Mouse (Mus musculus) E14TG2a.4 (cell line): ENCODE data around the gene Immp2l.

Source experiments
- H3K27me3 ChIP-seq: 2 replicates; pipeline ENCODE4 v1.6.1; 2014; ENCODE audit warnings: low read length, control low read depth; ENCODE audit not compliant: insufficient read depth
- H3K36me3 ChIP-seq: 2 replicates; pipeline ENCODE4 v1.6.1; 2014; ENCODE audit warnings: low read length, control low read depth; ENCODE audit not compliant: insufficient read depth
- H3K4me1 ChIP-seq: replicated peaks from 2 replicates; pipeline ENCODE4 v1.6.1; 2014; ENCODE audit warnings: low read depth, low read length, control low read depth
- H3K4me3 ChIP-seq: replicated peaks from 2 replicates; pipeline ENCODE4 v1.5.1; 2014; ENCODE audit warnings: mild to moderate bottlenecking, low read length
- H3K9me3 ChIP-seq: 2 replicates; pipeline ENCODE4 v1.6.1; 2014; ENCODE audit warnings: low read length, control low read depth
- CTCF ChIP-seq: conservative IDR thresholded peaks from 2 replicates; pipeline ENCODE4 v1.5.1; 2014; ENCODE audit warnings: low read length
- NANOG ChIP-seq: IDR thresholded peaks from 2 replicates; pipeline ENCODE4 v1.6.1; 2014; ENCODE audit warnings: borderline replicate concordance, low read length, mixed read lengths
- POU5F1 ChIP-seq: IDR thresholded peaks from 2 replicates; pipeline ENCODE4 v1.6.1; 2014; ENCODE audit warnings: low read length, borderline replicate concordance

The Immp2l gene

DNA sequence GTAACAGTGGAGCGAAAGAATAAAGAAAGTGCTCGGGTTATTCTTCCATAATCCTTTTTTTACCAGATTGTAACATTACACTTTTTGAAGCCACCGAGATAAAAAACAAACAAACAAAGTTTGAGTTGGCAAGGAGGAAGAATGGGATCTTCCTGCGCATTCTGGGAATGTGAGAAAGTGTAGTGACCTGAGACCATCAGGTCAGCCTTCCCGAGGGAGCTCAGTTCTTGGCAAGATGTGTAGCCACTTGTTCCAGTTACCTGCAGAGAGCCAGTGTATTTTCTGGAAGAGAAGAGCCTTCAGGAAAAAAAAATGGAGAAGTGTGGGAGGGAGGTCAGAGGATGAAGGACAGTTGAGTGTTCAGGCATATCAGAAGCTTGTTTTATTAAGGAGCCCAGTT, 569.5 kb downstream of the Immp2l start:
- TF ChIP-seq CTCF (no peak), NANOG (no peak), POU5F1 (no peak)
- Histone ChIP-seq H3K36me3 (peaks cover 6% of the 10 kb centered on the region; the same call in 1 of the 2 replicates), H3K4me1 (0 out of 2 replicates have a peak, but pooled peaks cover 3% of the 10 kb centered on the region), H3K4me3 (no peak overlapping the region), H3K27me3 (no peaks in the 10 kb centered on the region), H3K9me3 (no peaks in the 10 kb centered on the region)

- no peak overlapping the region for H3K4me3 ChIP-seq
- TF ChIP-seq CTCF = no peak
- H3K36me3 ChIP-seq = peaks cover 6% of the 10 kb centered on the region; the same call in 1 of the 2 replicates
- H3K27me3 ChIP-seq = no peaks in the 10 kb centered on the region
- 0 out of 2 replicates have a peak, but pooled peaks cover 3% of the 10 kb centered on the region for H3K4me1 ChIP-seq
- H3K9me3 ChIP-seq = no peaks in the 10 kb centered on the region
Observed at GRCm38 (mm10) chr12:41594037-41594436, 570.1 kb downstream of the Immp2l start.

DNA sequence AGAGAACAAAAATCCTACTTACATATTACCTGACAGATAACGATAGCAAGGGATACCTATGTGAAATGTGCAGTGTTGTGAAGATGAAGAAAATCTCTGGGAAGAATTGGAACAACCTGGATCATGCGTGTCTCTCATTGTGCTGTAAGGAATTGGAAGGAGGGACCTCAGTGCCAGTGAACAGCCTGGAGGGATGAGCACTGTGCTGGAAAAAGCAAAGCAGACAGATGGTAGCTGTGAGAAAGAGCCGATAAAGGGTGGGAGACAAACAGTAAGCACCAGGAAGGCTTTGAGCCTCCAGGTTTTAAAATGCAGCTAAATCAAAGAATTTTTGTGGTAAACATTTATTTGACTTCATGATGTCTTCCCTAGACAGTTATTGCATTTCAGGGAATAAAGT, 591.4 kb downstream of the Immp2l start:
- Histone ChIP-seq H3K36me3 (no peaks in the 10 kb centered on the region), H3K4me3 (no peak overlapping the region), H3K27me3 (no peaks in the 10 kb centered on the region), H3K4me1 (no peaks in the 10 kb centered on the region), H3K9me3 (no peaks in the 10 kb centered on the region)
- TF ChIP-seq POU5F1 = no peak
- TF ChIP-seq CTCF = no peak
- TF ChIP-seq NANOG = no peak

DNA sequence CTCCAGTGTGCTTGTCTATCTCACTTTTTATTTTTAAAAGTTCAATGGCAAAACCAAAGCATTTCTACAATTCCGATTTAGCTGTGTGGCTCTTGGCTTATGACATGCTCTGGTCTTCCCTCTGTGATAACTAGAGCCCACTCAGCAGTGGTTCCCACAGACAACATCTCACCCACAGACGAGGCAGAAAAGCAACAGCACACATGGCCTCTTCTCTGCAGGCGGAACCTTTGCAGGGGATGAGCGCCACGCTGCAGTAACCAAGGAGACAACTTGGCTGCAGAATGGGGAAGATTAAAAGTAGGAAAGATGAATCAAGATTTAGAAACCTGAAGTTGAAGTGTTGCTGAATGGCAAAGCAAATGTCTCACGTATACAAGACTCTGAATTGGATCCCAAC, 597.5 kb downstream of the Immp2l start:
- Histone ChIP-seq H3K4me3 (no peak overlapping the region), H3K4me1 (no peaks in the 10 kb centered on the region), H3K36me3 (no peaks in the 10 kb centered on the region), H3K27me3 (no peaks in the 10 kb centered on the region), H3K9me3 (no peaks in the 10 kb centered on the region)
- TF ChIP-seq POU5F1 = no peak
- TF ChIP-seq NANOG = no peak
- no peak for TF ChIP-seq CTCF

DNA sequence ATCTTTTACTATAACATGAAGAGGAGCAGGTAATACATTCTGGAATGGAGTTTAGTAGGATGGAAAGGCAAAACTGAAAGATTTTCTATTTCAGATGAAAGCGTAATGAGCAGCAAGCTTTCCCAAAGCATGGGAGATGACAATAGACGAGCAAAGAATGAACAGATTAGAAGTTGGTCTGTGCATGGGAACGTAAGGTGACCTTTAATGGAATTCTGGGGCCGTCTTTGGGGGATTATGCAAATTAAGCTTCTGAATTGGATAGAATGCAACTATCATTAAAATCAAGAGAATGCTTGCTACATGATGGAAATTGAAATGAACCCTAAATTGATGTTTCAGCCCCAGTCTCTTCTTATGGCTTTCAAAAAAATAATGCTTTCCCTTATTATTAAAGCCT, 619.4 kb downstream of the Immp2l start:
- Histone ChIP-seq H3K36me3 (no peaks in the 10 kb centered on the region), H3K4me3 (no peak overlapping the region), H3K4me1 (peaks cover 10% of the 10 kb centered on the region; the same call in 1 of the 2 replicates), H3K27me3 (no peaks in the 10 kb centered on the region), H3K9me3 (no peaks in the 10 kb centered on the region)
- TF ChIP-seq NANOG = no peak
- no peak for TF ChIP-seq POU5F1
- TF ChIP-seq CTCF = no peak

- TF ChIP-seq NANOG (no peak), CTCF (no peak), POU5F1 (no peak)
- Histone ChIP-seq H3K9me3 (no peaks in the 10 kb centered on the region), H3K27me3 (no peaks in the 10 kb centered on the region), H3K4me1 (peaks cover 10% of the 10 kb centered on the region; the same call in 1 of the 2 replicates), H3K4me3 (no peak overlapping the region), H3K36me3 (no peaks in the 10 kb centered on the region)
Observed at GRCm38 (mm10) chr12:41644802-41645551, 621.1 kb downstream of the Immp2l start.

DNA sequence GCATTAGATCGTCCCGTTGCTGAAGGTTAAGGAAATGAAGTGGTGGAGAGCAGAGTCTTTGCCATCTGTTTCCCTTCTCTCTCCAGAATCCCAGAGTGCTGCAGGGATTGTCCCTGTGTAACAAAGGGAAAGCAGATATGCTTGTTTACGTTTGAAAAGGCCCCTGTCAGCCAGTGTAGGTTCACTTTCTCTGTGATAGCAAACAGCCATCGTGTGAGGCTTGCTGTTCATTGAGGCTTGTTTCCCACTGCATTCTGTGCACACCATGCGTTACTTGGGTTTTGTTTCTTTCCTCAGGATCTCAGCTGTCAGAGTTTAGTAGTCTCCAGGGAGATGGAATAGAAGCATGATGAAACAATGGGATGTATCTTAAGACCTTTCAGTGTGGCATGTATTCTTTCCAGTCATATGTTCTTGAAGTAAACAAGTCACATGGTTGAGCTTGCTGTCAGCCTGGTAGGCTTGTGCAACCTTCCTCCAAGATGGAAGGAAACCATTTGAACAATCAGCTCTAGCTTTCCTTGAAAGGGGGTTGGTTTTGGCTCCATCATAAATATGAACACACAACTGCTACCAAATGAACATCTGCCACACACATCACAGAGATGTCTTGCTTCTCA, 623.2 kb downstream of the Immp2l start:
- Histone ChIP-seq H3K27me3 (no peaks in the 10 kb centered on the region), H3K4me1 (peaks cover 10% of the 10 kb centered on the region; the same call in 1 of the 2 replicates)

GRCm38 (mm10) chr12:41647675-41648074, 623.8 kb downstream of the Immp2l start:
- Histone ChIP-seq H3K4me3 (no peak overlapping the region), H3K36me3 (no peaks in the 10 kb centered on the region), H3K4me1 (peaks cover 10% of the 10 kb centered on the region; the same call in 1 of the 2 replicates), H3K27me3 (no peaks in the 10 kb centered on the region), H3K9me3 (no peaks in the 10 kb centered on the region)
- TF ChIP-seq CTCF (no peak), NANOG (no peak), POU5F1 (no peak)

More for the DNA sequence above, 623.2 kb downstream of the Immp2l start:
- no peak overlapping the region for H3K4me3 ChIP-seq
- TF ChIP-seq CTCF (no peak), POU5F1 (no peak)
- no peaks in the 10 kb centered on the region for H3K9me3 ChIP-seq
- H3K36me3 ChIP-seq = no peaks in the 10 kb centered on the region

- Histone ChIP-seq H3K27me3 (no peaks in the 10 kb centered on the region), H3K36me3 (no peaks in the 10 kb centered on the region), H3K4me3 (no peak overlapping the region), H3K4me1 (peaks cover 7% of the 10 kb centered on the region; the same call in 1 of the 2 replicates), H3K9me3 (no peaks in the 10 kb centered on the region)
- TF ChIP-seq CTCF (no peak), POU5F1 (no peak), NANOG (no peak)
Observed at GRCm38 (mm10) chr12:41649826-41650541, 626.1 kb downstream of the Immp2l start.
